Mouse (Mus musculus) kidney, embryonic 16.5 days (tissue): Measurements from ENCODE around the gene Zmat3. TPM values are rescaled to one million over a fixed set of nuclear protein-coding genes. Genes with fewer than 3 reads are reported as not detected.

Source experiments
- ATAC-seq: fragments of 200-750 bp; cut with Nextera tagmentation; 2 replicates; pipeline ENCODE4 v1.8.0; 2017; ENCODE audit warnings: moderate TSS enrichment; ENCODE audit not compliant: low FRiP score, low TSS enrichment
- H3K27ac ChIP-seq: fragments of 300-500 bp; sonication (generic); 2 replicates; pipeline ENCODE4 v1.5.1; 2014; ENCODE audit warnings: low read length
- H3K27me3 ChIP-seq: fragments of 300-500 bp; sonication (generic); 2 replicates; pipeline ENCODE4 v1.6.1; 2014; ENCODE audit warnings: low read length, control low read depth, mixed read lengths; ENCODE audit not compliant: insufficient read depth
- H3K36me3 ChIP-seq: fragments of 300-500 bp; sonication (generic); 2 replicates; pipeline ENCODE4 v1.6.1; 2014; ENCODE audit warnings: low read length, control low read depth, mixed read lengths; ENCODE audit not compliant: insufficient read depth
- H3K4me1 ChIP-seq: fragments of 300-500 bp; sonication (generic); 2 replicates; pipeline ENCODE4 v1.6.1; 2014; ENCODE audit warnings: low read length, control low read depth, mixed read lengths; ENCODE audit not compliant: insufficient read depth
- H3K4me2 ChIP-seq: fragments of 300-500 bp; sonication (generic); replicated peaks from 2 replicates; pipeline ENCODE4 v1.6.1; 2014; ENCODE audit warnings: low read depth, low read length
- H3K4me3 ChIP-seq: fragments of 300-500 bp; sonication (generic); 2 replicates; pipeline ENCODE4 v1.5.1; 2014; ENCODE audit warnings: mild to moderate bottlenecking, low read length
- H3K9ac ChIP-seq: fragments of 300-500 bp; sonication (generic); replicated peaks from 2 replicates; pipeline ENCODE4 v1.6.1; 2014; ENCODE audit warnings: low read length
- H3K9me3 ChIP-seq: fragments of 300-500 bp; sonication (generic); 2 replicates; pipeline ENCODE4 v1.6.1; 2016; ENCODE audit warnings: low read length, control low read depth
- WGBS: fragments of 180-500 bp; shearing (Covaris S2); extraction: QIAGEN DNeasy Blood & Tissue Kit; methylation state at CpG from one replicate; pipeline ENCODE4 v1.1.7; 2014; 5-methylcytosine and 5-hydroxymethylcytosine counted together
- polyA plus RNA-seq: library from polyadenylated mRNA; unstranded; fragments of >200 nt; fragmentation: Nextera tagmentation; extraction: Ambion mirVana; gene quantifications from 2 replicates; pipeline ENCODE4 v1.2.1, GENCODE M21; 2015

The Zmat3 gene
- polyA plus RNA-seq, 1 experiment from 2014 or later: 3.6 TPM

DNA sequence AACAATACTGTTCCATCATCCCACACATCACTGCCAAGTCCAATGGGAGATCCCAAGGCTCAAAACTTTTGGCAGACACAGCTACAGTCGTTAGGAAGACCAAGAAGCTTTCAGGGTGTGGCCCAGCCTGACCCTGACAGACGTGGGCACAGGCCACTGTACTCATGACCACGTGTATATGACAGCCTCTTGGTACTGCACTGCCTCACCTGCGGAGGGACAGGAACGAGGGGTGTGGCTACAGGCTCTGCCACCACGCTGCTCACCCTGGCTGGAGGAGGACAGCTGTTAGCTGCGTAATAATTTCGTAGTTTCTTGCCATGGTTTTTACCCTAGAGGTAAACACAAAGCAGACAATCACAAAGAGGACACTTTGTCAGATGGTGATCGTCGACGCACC is 20.6 kb downstream of the Zmat3 start:
- no peak overlapping the region for H3K4me3 ChIP-seq
- H3K27me3 ChIP-seq: no peaks in the 10 kb centered on the region
- H3K4me1 ChIP-seq: no peaks in the 10 kb centered on the region
- H3K4me2 ChIP-seq: no peak overlapping the region
- 82% methylated on average over 11 of the region's 11 CpGs for WGBS
- no peak; the same call in 1 of the 2 replicates for ATAC-seq
- no peak overlapping the region for H3K9ac ChIP-seq
- H3K36me3 ChIP-seq: peaks cover 19% of the 10 kb centered on the region
- H3K9me3 ChIP-seq: no peaks in the 10 kb centered on the region
- no peak overlapping the region for H3K27ac ChIP-seq

GRCm38 (mm10) chr3:32344825-32345224 is 21.0 kb downstream of the Zmat3 start:
- 78% methylated on average over 5 of the region's 5 CpGs for WGBS
- Histone ChIP-seq H3K4me2 (no peak overlapping the region), H3K4me1 (no peaks in the 10 kb centered on the region), H3K9ac (no peak overlapping the region), H3K27ac (no peak overlapping the region), H3K27me3 (no peaks in the 10 kb centered on the region), H3K9me3 (no peaks in the 10 kb centered on the region), H3K36me3 (peaks cover 19% of the 10 kb centered on the region), H3K4me3 (no peak overlapping the region)
- no peak for ATAC-seq

DNA sequence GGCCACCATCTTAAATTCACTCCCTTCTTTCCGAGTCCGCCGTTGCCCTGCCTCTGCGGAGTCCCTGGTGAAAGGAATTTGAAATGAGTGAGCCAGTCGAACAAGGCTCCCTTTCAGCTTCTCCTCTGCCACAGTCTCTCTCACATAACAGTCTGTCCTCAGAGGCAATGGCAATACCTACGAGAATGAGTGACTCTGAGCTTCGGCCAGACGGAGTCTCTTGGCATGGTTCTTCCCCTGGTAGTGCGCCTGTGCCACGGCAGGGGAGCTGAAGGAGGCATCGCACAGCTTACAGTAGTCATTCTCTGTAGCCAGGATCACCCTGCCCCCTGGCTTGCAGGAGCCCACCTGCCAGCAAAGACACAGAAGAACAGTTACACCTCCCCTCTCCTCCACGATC is 22.4 kb downstream of the Zmat3 start:
- Histone ChIP-seq H3K36me3 (peaks cover 16% of the 10 kb centered on the region), H3K9me3 (no peaks in the 10 kb centered on the region), H3K9ac (no peak overlapping the region), H3K4me2 (no peak overlapping the region), H3K4me1 (no peaks in the 10 kb centered on the region), H3K4me3 (no peak overlapping the region), H3K27me3 (no peaks in the 10 kb centered on the region), H3K27ac (no peak overlapping the region)
- WGBS: 95% methylated on average over 12 of the region's 12 CpGs
- ATAC-seq: no peak

- Histone ChIP-seq H3K9ac (no peak overlapping the region), H3K4me2 (no peak overlapping the region), H3K36me3 (peaks cover 16% of the 10 kb centered on the region), H3K9me3 (no peaks in the 10 kb centered on the region), H3K27ac (no peak overlapping the region), H3K4me1 (no peaks in the 10 kb centered on the region), H3K4me3 (no peak overlapping the region), H3K27me3 (no peaks in the 10 kb centered on the region)
- no peak for ATAC-seq
- WGBS: 95% methylated on average over 19 of the region's 19 CpGs
Measured at GRCm38 (mm10) chr3:32341434-32341833, 24.4 kb downstream of the Zmat3 start.

DNA sequence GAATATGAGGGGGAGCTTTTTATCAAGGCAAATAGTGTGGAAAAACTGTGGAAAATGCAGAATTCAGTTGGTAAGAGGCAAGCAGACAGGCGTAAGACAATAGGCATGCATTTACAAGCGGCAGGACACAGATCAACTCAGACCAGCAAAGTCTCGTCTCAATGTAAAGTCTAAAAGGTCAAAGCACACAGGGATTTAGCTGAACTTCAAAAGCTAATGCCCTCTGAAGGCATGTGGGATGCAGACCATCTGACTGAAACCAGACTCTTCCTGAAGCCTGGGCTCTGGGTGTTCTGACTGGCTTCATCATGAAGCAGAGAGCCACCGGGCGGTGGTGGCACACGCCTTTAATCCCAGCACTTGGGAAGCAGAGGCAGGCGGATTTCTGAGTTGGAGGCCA is 27.6 kb downstream of the Zmat3 start:
- H3K27ac ChIP-seq: no peak overlapping the region
- H3K4me1 ChIP-seq: no peaks in the 10 kb centered on the region
- H3K27me3 ChIP-seq: no peaks in the 10 kb centered on the region
- no peak for ATAC-seq
- no peak overlapping the region for H3K4me3 ChIP-seq
- no peak overlapping the region for H3K4me2 ChIP-seq
- H3K9me3 ChIP-seq: no peaks in the 10 kb centered on the region
- H3K9ac ChIP-seq: no peak overlapping the region
- 79% methylated on average over 7 of the region's 7 CpGs for WGBS
- H3K36me3 ChIP-seq: peaks cover 12% of the 10 kb centered on the region

DNA sequence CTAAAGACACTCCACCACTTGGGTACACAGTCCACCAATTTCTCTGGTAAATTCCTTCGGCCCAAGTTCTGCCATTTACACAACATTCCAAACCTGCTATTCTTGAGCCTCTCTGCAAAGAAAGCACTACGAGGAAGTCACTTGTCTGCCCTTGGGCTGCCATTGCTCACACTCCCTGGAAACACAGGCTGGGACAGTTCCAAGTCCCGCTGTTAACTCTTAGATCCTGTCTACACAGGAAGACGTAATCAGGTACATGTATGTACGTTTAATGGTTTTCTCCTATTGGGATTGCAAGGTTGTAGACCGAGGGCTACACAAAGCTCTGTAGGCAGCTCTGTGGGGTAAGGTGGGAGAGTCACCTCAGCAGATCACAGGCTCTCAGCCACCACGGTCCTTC is 28.0 kb downstream of the Zmat3 start:
- Histone ChIP-seq H3K4me3 (no peak overlapping the region), H3K9ac (no peak overlapping the region), H3K4me2 (no peak overlapping the region), H3K36me3 (peaks cover 9% of the 10 kb centered on the region), H3K27me3 (no peaks in the 10 kb centered on the region), H3K4me1 (no peaks in the 10 kb centered on the region), H3K9me3 (no peaks in the 10 kb centered on the region), H3K27ac (no peak overlapping the region)
- WGBS: 85% methylated on average over 7 of the region's 7 CpGs
- no peak for ATAC-seq

DNA sequence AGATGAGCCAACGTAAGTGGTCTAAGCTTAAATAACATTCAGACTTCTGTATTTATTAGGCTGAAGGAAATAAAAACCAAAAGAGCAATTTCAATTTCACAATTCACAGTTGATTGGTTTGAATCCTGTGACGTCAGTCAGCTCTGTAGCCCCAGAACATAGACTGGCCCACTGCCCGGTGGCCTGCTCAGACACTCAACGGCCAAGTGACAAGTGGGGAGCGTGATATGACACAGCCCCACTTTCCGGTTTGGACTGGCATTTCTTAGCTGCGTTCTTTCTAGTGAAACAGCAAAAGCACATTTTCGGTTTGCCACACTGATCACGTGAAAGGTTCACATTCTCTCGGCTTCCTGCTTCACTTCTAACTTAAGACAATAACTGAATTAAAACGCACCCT is 30.9 kb downstream of the Zmat3 start:
- Histone ChIP-seq H3K27ac (no peak overlapping the region), H3K27me3 (no peaks in the 10 kb centered on the region), H3K36me3 (no peaks in the 10 kb centered on the region), H3K4me1 (no peaks in the 10 kb centered on the region), H3K9me3 (no peaks in the 10 kb centered on the region), H3K9ac (no peak overlapping the region), H3K4me2 (no peak overlapping the region), H3K4me3 (no peak overlapping the region)
- ATAC-seq: no peak
- WGBS: 84% methylated on average over 11 of the region's 11 CpGs

DNA sequence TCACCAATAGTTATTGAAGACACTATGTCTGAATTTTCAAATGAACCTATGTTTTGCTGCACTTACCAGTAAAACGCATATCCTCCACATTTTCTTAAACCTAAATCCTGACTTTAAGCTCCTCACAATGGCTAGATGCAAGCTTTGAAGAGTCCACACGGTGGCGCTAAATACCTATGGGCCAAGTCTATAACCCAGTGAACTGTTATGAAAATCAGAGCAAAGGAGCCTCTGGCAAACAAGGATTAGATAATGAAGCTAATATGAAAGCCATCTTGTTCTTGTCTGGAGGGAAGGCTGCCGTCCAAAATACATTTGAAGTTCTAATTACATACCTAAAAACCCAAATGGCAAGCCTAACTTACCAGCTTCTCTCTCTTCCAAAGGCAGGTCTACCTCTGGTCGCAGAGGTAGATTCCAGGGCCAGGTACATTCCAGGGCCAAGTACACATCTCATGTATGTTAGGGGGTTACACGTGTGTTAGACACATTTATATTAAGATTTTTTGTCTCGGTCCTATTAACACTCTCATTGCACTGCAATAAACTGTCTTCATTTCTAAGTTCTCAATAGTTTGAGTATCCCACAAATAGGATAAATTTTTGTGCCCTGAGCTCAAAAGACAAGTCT is 32.2 kb downstream of the Zmat3 start:
- Histone ChIP-seq H3K27ac (no peak overlapping the region), H3K4me1 (no peaks in the 10 kb centered on the region), H3K27me3 (no peaks in the 10 kb centered on the region), H3K9ac (no peak overlapping the region), H3K4me2 (no peak overlapping the region), H3K4me3 (no peak overlapping the region), H3K36me3 (no peaks in the 10 kb centered on the region), H3K9me3 (no peaks in the 10 kb centered on the region)
- peak; percentile 64; the same call in 1 of the 2 replicates for ATAC-seq
- WGBS: 36% methylated on average over 7 of the region's 7 CpGs

DNA sequence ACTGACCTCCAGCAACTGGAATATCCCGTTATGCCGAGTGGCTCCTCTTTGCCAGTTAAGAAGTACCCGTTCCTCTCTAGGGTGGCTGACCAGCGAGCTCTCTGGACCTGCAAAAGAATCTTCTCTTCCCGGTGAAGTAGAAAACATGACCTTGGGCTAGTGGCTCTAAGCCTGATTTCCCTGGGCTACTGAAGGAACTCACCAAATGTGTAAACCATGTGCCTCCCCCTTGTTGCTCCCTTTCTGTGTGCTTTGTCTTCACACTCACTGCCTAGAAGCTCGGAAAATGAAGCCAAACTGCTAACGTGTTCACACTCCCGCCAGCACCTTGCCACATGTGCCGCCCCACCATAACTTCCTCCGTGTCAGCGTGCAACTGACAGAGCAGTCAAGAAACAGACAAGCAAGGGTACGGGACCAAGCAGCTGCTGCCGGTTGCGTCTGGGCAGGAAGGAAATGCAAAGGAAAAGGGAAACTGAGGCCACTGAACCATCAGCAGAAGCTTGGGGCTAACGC is 47.9 kb downstream of the Zmat3 start:
- H3K9ac ChIP-seq: no peak overlapping the region
- 53% methylated on average over 15 of the region's 15 CpGs for WGBS
- ATAC-seq: no peak

GRCm38 (mm10) chr3:32317165-32317900 is 48.5 kb downstream of the Zmat3 start:
- 26% methylated on average over 12 of the region's 12 CpGs for WGBS
- Histone ChIP-seq H3K9me3 (no peaks in the 10 kb centered on the region), H3K4me3 (no peak overlapping the region), H3K27me3 (no peaks in the 10 kb centered on the region), H3K4me2 (no peak overlapping the region), H3K27ac (no peak overlapping the region), H3K36me3 (no peaks in the 10 kb centered on the region), H3K9ac (no peak overlapping the region), H3K4me1 (no peaks in the 10 kb centered on the region)
- ATAC-seq: peak; percentile 78; the same call in 1 of the 2 replicates

More for the DNA sequence above, 47.9 kb downstream of the Zmat3 start:
- Histone ChIP-seq H3K4me1 (no peaks in the 10 kb centered on the region), H3K36me3 (no peaks in the 10 kb centered on the region), H3K9me3 (no peaks in the 10 kb centered on the region), H3K4me2 (no peak overlapping the region), H3K27ac (no peak overlapping the region), H3K27me3 (no peaks in the 10 kb centered on the region), H3K4me3 (no peak overlapping the region)
